Mouse (Mus musculus) heart, postnatal 10 days (tissue): Measurements from ENCODE around the gene Pycard. TPM values are rescaled to one million over a fixed set of nuclear protein-coding genes. Genes with fewer than 3 reads are reported as not detected.
"Not testable (repeated sequence)": the region's sequence is repeated elsewhere in the genome, so short reads cannot be mapped to it uniquely, and the experiment has no call there.

Source experiments
- DNase-seq, 2 experiments: peaks; one replicate each; pipeline ENCODE4 v3.0.0; 2021
- intact Hi-C: fragments of 180-260 bp; cut with DNase I; formaldehyde crosslinking; loops from one replicate; pipeline ENCODE4 v1.15.1; 2025
- total RNA-seq, 2 experiments: library from RNA; stranded (reverse); gene quantifications; 2 replicates each; pipeline ENCODE4 v1.2.3; 2021

Gene Pycard
- 10 to 100 TPM; 14.2 to 21.0 TPM for total RNA-seq

GRCm38 (mm10) chr7:127993341-127993977 lies at the start of gene Pycard:
Gene Pycard, minus strand, starts transcription at chr7:127993867.
- intact Hi-C loops, result loop anchor here (5.0 kb wide), 1 partner anchor 214 kb away; the partner anchor contains the start of gene Cox6a2
- peak; percentile 66 to 74 for DNase-seq

- intact Hi-C loops, result not testable (repeated sequence)
Measured at GRCm38 (mm10) chr7:128042161-128042820, 48.6 kb upstream of the Pycard start.

GRCm38 (mm10) chr7:128033616-128034015 lies 39.9 kb upstream of the Pycard start:
- DNase-seq, result no peak
- intact Hi-C loops, result no loop called here

More at GRCm38 (mm10) chr7:128042161-128042820, 48.6 kb upstream of the Pycard start:
- not testable (repeated sequence) for DNase-seq

- DNase-seq, result no peak
- intact Hi-C loops, result no loop called here
Measured at GRCm38 (mm10) chr7:128032989-128033293, 39.3 kb upstream of the Pycard start.

- no peak for DNase-seq
- intact Hi-C loops, result no loop called here
Measured at GRCm38 (mm10) chr7:128032290-128032988, 38.8 kb upstream of the Pycard start.

GRCm38 (mm10) chr7:128031403-128031976 lies 37.8 kb upstream of the Pycard start:
- intact Hi-C loops, result no loop called here
- no peak for DNase-seq

- DNase-seq, result no peak
- intact Hi-C loops, result no loop called here
Measured at GRCm38 (mm10) chr7:128025381-128025780, 31.7 kb upstream of the Pycard start.

- DNase-seq, result no peak
- intact Hi-C loops, result no loop called here
Measured at GRCm38 (mm10) chr7:128024932-128025331, 31.3 kb upstream of the Pycard start.

- intact Hi-C loops, result no loop called here
- DNase-seq, result no peak
Measured at GRCm38 (mm10) chr7:128024364-128024763, 30.7 kb upstream of the Pycard start.

- DNase-seq, result no peak
- intact Hi-C loops, result no loop called here
Measured at GRCm38 (mm10) chr7:128023565-128023964, 29.9 kb upstream of the Pycard start.

GRCm38 (mm10) chr7:128022974-128023373 lies 29.3 kb upstream of the Pycard start:
- no peak for DNase-seq
- intact Hi-C loops, result no loop called here

GRCm38 (mm10) chr7:128019187-128019586 lies 25.5 kb upstream of the Pycard start:
- intact Hi-C loops, result no loop called here
- DNase-seq, result no peak

- intact Hi-C loops, result no loop called here
- DNase-seq, result no peak
Measured at GRCm38 (mm10) chr7:128018275-128018674, 24.6 kb upstream of the Pycard start.

- intact Hi-C loops, result no loop called here
- DNase-seq, result no peak
Measured at GRCm38 (mm10) chr7:128016650-128017049, 23.0 kb upstream of the Pycard start.

- intact Hi-C loops, DNase-seq: not testable (repeated sequence)
Measured at GRCm38 (mm10) chr7:128016134-128016533, 22.5 kb upstream of the Pycard start.

- DNase-seq, result no peak
- intact Hi-C loops, result no loop called here
Measured at GRCm38 (mm10) chr7:128013116-128013515, 19.4 kb upstream of the Pycard start.

GRCm38 (mm10) chr7:128012136-128012780 lies 18.6 kb upstream of the Pycard start:
- intact Hi-C loops, result no loop called here
- DNase-seq, result no peak

GRCm38 (mm10) chr7:128009715-128010340 lies 16.2 kb upstream of the Pycard start:
- DNase-seq, result no peak
- intact Hi-C loops, result no loop called here

- intact Hi-C loops, result no loop called here
- no peak for DNase-seq
Measured at GRCm38 (mm10) chr7:128006193-128006592, 12.5 kb upstream of the Pycard start.
